Mouse (Mus musculus): ENCODE results near the gene Csnk2a1. TPM values are rescaled to one million over a fixed set of nuclear protein-coding genes. Genes with fewer than 3 reads are reported as not detected.
"Not testable (repeated sequence)": the region's sequence is repeated elsewhere in the genome, so short reads cannot be mapped to it uniquely, and the experiment has no call there.

The Csnk2a1 gene
- total RNA-seq (2021): 100 to 1,000 TPM; 103 to 106 TPM
- long read RNA-seq, experiment 1, full-length matches to known transcripts: 1 of 5 reads
- long read RNA-seq, experiment 1, partial matches to known transcripts: 0 of 5 reads
- long read RNA-seq, experiment 1, other reads (novel, unspliced or antisense): 4 of 5 reads
- long read RNA-seq, experiment 2, partial matches to known transcripts: 8 of 18 reads
- long read RNA-seq, experiment 2, other reads (novel, unspliced or antisense): 10 of 18 reads

DNA sequence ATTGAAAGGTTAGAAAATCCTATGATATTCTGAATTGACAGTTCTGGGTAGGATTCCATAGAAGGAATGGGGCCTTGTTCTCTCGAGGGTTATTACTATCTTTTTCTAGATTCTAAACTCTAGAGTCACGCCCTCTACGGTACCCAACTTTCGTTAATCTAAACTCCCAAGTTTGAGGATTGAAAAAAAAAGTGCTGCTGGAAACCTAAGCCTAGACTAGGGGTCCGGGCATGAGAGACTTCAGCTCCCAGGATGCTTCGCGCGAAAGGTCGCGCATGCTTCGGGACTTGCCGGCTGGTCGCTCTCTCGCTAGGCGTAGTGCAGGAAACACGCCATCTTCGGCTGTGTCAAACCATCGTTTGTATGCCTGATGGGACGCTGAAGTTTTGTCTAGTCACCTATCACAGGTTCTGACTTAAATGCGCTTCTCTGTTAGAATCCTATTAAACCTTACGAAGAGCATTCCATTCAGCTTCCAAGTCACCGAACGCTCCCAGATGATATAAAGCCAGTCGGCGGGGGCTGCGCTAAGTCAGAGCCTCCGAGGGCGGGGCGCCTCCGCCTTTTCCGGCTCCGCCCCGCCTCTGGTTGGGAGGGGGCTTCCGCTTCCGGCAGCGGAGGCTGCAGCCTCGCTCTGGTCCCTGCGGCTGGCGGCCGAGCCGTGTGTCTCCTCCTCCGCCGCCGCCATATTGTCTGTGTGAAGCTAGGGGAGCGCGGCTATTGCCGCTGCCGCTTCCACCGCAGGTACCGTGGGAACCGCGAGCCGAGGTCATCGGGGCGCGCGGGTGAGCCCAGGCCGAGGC lies at the start of gene Csnk2a1:
Gene Csnk2a1 (plus strand): TSS at position 592 of the 803 bp plus-strand sequence.
- DNase-seq (ENCODE audit: low spot score in 2 of 2): peak; percentile 80 to 81

- DNase-seq (ENCODE audit: low spot score in 2 of 2): no peak
These were observed 49.4 kb upstream of the Csnk2a1 start for GRCm38 (mm10) chr2:152177162-152177805.

DNA sequence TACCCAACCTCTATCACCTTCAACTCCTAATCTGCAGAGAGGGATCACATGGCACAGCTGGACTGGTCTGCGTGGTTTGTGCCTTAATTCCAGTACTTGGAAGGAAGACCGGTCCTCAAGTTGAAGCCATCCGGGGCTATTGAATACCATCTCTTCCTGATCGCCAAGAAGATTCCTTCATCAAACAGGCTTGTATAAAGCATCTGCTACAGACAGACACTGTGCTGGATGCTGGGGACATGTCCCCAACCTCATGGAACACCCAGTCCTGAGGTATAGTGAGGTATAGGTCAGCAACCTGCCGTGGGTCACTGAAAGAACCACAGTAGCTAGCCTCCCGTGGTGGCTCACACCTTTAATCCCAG lies 48.9 kb upstream of the Csnk2a1 start:
- no peak for DNase-seq (ENCODE audit: low spot score in 2 of 2)

GRCm38 (mm10) chr2:152178345-152178744 lies 48.3 kb upstream of the Csnk2a1 start:
- DNase-seq (ENCODE audit: low spot score in 2 of 2): no peak

- DNase-seq (ENCODE audit: low spot score in 2 of 2): no peak
These were observed 47.3 kb upstream of the Csnk2a1 start for GRCm38 (mm10) chr2:152179301-152179700.

DNA sequence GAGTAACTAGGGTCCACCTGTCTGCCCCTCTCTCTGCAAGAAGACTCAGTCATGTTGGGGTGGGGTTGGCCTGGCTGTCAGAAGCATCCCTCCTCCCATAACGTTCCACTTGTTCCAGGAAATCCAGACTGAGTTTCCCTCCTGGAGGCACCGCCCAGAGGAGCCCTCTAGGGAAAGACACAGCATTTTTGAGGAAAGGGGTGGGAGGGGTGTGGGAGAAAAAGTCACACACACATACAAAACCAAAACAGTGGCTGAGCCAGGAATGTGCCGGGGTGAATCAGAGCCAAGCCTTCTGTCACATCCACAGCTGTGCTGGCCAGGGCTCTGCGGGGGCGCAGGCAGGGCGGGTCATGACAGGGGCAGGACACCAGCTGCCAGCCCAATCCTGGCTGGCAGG lies 46.3 kb upstream of the Csnk2a1 start:
- no peak for DNase-seq (ENCODE audit: low spot score in 2 of 2)

- DNase-seq (ENCODE audit: low spot score in 2 of 2): no peak
These were observed 39.5 kb upstream of the Csnk2a1 start for GRCm38 (mm10) chr2:152187132-152187531.

DNA sequence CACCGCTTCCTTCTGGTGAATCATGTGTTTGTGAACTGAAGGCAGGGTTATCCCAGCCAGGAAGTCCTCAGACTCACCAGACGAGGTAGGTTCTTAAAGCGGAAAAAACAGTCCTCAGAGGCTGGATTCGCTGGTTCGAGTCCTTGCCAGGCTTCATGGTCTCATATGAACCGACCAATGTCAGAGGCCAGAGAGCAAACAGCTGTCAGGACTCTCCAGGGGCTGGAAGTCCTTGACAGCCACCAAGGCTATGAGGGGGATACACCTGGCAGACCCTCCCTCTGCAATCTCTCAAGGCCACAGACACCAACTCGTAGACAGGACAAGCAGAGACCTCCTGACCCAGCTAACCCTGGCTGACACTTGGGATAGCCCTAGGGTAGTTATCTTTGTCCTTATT lies 37.4 kb upstream of the Csnk2a1 start:
- DNase-seq (ENCODE audit: low spot score in 2 of 2): no peak

DNA sequence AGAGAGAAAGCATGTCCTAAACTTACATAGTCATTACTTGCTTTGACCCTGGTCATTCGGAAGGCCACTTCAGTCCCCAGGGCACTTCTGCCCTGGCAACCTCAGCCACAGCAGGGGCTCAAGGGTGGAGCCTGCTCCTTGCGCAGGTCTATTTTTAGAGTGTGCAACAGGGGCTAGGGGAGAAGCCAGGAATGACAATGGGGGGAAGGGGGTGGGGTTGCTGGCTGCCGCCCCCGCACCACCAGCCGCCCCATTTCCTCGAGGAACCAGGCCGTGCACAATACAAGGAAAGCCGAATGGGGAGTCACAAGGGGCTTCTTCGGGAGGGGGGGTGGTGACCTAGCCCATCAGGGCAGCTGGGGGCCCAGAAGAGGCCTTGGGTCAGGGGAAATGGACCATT lies 37.0 kb upstream of the Csnk2a1 start:
- DNase-seq (ENCODE audit: low spot score in 2 of 2): no peak

DNA sequence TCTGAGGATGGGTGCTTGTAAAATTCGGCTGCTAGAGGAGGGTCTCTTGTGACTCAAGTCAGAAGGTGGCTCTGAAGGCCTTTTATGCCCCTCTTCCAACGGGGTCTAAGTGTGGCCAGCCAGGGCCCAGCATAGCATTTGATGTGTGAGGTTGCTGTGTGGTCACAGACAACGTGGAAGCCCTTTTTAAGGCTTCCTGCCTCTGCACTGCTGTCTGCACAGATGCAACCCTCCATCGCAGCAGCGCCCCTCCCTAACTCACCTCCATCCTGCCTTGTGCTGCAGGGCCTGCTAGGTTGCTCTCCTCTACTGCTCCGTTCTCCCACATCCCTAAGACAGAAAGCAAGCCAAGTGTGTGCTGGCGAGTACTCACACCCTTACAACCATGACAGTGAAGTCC lies 36.5 kb upstream of the Csnk2a1 start:
- no peak for DNase-seq (ENCODE audit: low spot score in 2 of 2)

DNA sequence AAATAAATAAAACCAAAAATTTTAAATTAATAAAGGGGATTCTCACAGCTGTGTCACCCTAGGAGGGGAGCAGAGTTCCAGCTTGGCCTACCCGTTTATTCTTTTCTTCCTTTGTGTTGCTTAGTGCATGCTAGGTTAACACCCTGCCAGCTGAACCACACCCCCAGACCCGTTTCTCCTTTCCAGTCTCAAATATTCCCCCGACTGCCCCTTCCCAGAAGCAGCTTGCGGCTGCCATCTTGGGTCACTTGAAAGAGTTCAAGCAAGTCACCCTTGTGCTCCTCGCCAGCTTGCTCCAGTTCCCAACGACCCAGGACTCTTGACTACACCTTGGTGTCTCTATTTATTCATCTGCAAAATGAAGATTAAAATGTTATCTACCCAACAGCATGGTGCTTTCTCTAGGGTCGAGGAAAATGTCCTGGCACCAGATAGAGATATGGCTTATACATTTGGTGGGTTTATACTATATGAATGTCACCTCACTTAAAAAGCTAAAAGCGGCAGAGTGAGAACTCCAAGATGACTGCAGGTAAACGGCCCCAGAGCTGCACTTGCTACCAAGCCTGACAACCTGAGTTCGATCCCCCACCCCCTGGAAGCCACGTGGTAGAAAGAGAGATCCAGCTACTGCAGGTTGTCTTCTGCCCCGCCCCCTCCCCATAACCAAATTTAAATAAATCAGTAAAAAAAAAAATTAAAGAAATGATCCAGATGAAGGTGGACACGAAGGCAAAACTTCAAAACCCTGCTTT lies 33.9 kb upstream of the Csnk2a1 start:
- DNase-seq (ENCODE audit: low spot score in 2 of 2): no peak

GRCm38 (mm10) chr2:152193346-152193710 lies 33.3 kb upstream of the Csnk2a1 start:
- no peak for DNase-seq (ENCODE audit: low spot score in 2 of 2)

- no peak for DNase-seq (ENCODE audit: low spot score in 2 of 2)
These were observed 32.1 kb upstream of the Csnk2a1 start for GRCm38 (mm10) chr2:152194586-152194985.

GRCm38 (mm10) chr2:152196896-152197295 lies 29.7 kb upstream of the Csnk2a1 start:
- no peak for DNase-seq (ENCODE audit: low spot score in 2 of 2)

DNA sequence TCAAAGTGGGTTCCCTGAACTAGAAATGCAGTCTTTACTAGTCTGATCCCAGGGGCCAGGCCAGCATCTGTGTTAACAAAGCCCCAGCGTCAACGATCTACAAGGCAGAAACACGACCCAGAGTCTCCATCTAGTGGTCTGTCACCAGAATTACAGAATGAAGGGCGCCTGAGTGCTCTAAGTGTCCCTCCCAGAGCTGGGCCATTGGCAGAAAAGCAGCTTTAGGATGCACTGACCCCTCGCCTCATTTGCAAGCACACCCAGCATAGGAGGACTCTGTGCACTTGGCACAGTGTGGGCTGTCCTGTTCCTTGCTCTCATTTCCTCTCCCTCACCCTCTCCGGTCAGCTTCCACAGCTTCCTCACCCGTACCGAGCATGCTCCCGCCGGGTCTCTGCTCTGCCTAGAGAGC lies 29.3 kb upstream of the Csnk2a1 start:
- peak in 1 of 2 experiments; percentile 26 for DNase-seq (ENCODE audit: low spot score in 2 of 2)

DNA sequence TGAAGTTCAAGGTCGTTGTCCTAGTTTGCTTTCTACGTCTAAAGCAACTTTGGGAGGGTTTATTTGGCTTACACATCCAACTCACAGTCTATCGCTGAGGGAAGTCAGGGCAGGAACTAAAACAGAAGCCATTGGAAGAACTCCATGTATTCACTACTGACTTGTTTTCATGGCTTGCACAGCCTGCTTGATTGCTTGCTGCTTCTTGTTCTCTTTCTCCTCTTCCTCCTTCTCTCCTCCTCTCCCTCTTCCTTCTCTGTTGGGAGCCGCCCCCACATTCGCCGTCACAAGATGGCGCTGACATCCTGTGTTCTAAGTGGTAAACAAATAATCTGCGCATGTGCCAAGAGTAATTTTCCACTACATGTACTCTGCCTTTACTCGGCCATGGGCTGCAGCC lies 20.5 kb upstream of the Csnk2a1 start:
- DNase-seq (ENCODE audit: low spot score in 2 of 2): not testable (repeated sequence)

DNA sequence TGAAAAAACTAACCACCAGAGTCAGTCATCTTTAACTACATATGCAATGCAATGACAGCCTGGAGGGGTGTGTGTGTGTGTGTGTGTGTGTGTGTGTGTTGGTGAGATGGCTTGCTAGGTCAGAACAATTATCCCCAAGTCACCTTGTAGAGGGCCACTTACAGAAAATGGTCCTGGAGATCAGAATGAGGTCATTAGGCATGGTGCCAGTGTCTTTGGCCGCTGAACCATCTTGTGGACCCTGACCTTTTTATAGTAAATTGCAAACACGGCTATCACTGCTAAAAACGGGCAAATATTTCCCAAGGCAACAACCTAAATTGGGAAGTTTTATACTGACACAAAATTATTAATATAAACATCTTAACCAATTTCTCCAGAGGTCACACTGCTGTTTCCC lies 14.8 kb upstream of the Csnk2a1 start:
- DNase-seq (ENCODE audit: low spot score in 2 of 2): no peak

DNA sequence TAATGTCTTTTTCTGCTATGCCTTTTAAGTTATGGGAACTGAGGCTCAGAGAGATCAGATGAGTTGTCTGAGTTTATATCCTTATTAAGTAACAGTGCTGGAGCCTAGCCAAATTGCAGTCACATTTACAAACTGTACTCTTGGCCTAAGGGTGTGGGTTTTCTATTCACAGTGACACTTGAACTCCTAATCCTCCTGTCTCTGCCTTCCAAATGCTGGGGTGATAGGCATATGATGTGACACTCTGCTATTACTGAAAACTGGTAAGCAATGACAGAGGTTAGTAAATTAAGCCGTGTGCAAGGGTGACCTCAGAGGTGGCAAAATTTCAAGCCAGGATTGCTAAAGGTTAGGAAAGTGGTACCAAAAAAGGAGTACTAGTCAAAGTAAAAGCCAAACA lies 9.7 kb upstream of the Csnk2a1 start:
- no peak for DNase-seq (ENCODE audit: low spot score in 2 of 2)

GRCm38 (mm10) chr2:152223521-152224300 lies 2.9 kb upstream of the Csnk2a1 start:
- DNase-seq (ENCODE audit: low spot score in 2 of 2): no peak

DNA sequence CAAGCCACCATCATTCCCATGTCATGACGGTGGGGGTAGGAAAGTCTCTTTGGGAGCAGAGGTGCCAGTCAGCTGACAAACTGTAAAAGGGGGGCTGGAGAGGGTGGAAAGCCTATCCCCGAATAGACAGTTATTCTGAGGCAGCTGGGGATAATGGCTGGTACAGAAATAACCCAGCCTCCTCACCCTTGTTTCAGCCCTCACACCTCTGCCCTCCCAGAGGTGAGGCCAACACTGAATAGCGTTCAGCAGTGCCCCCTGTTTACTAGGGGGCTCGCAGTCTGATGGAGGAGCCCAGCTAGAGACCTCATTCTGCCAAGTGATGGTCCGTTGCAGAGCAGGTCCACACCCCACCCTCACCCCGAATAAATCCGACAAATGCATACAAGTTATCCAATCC lies 1.1 kb upstream of the Csnk2a1 start:
- DNase-seq (ENCODE audit: low spot score in 2 of 2): no peak

GRCm38 (mm10) chr2:152227051-152227481 lies 427 bp downstream of the Csnk2a1 start:
- DNase-seq (ENCODE audit: low spot score in 2 of 2): peak; percentile 56 to 65
